Mouse (Mus musculus) limb, embryonic 14.5 days (tissue): ENCODE measurements around the gene Apoh. TPM values are rescaled to one million over a fixed set of nuclear protein-coding genes. Genes with fewer than 3 reads are reported as not detected.

ENCODE experiments used
- ATAC-seq: fragments of 200-750 bp; cut with Nextera tagmentation; 2 replicates; pipeline ENCODE4 v1.8.0; 2017; ENCODE audit warnings: low read depth, moderate number of reproducible peaks, moderate TSS enrichment; ENCODE audit not compliant: low FRiP score
- DNase-seq: peaks from one replicate; pipeline ENCODE4 v3.0.0-alpha.2; 2015; ENCODE audit warnings: low spot score
- H3K27ac ChIP-seq: fragments of 300-500 bp; sonication (generic); replicated peaks from 2 replicates; pipeline ENCODE4 v1.5.1; 2014; ENCODE audit warnings: low read depth, mild to moderate bottlenecking, low read length, moderate library complexity, mixed read lengths
- H3K27me3 ChIP-seq: fragments of 300-500 bp; sonication (generic); 2 replicates; pipeline ENCODE4 v1.6.1; 2014; ENCODE audit warnings: low read length, mixed read lengths; ENCODE audit not compliant: control insufficient read depth, insufficient read depth
- H3K36me3 ChIP-seq: fragments of 300-500 bp; sonication (generic); 2 replicates; pipeline ENCODE4 v1.6.1; 2014; ENCODE audit warnings: mild to moderate bottlenecking, low read length, moderate library complexity, mixed read lengths; ENCODE audit not compliant: control insufficient read depth, insufficient read depth
- H3K4me1 ChIP-seq: fragments of 300-500 bp; sonication (generic); 2 replicates; pipeline ENCODE4 v1.6.1; 2014; ENCODE audit warnings: antibody characterized with exemption, low read length, mixed read lengths; ENCODE audit not compliant: control insufficient read depth, insufficient read depth
- H3K4me2 ChIP-seq: fragments of 300-500 bp; sonication (generic); replicated peaks from 2 replicates; pipeline ENCODE4 v1.6.1; 2014; ENCODE audit warnings: low read depth, mild to moderate bottlenecking, low read length, moderate library complexity; ENCODE audit not compliant: severe bottlenecking
- H3K4me3 ChIP-seq: fragments of 300-500 bp; sonication (generic); replicated peaks from 2 replicates; pipeline ENCODE4 v1.5.1; 2014; ENCODE audit warnings: low read length
- H3K9ac ChIP-seq: fragments of 300-500 bp; sonication (generic); 2 replicates; pipeline ENCODE4 v1.6.1; 2014; ENCODE audit warnings: mild to moderate bottlenecking, low read depth, low read length, moderate library complexity; ENCODE audit not compliant: severe bottlenecking
- H3K9me3 ChIP-seq: fragments of 300-500 bp; sonication (generic); 2 replicates; pipeline ENCODE4 v1.6.1; 2016; ENCODE audit warnings: low read length; ENCODE audit not compliant: control insufficient read depth
- POLR2A ChIP-seq: fragments of 200-500 bp; IDR thresholded peaks from 2 replicates; pipeline ENCODE4 v1.8.0; 2012; ENCODE audit warnings: inconsistent platforms, mild to moderate bottlenecking, moderate library complexity, borderline replicate concordance; ENCODE audit not compliant: insufficient read depth, insufficient read length; ENCODE audit errors: extremely low read depth
- WGBS: fragments of 180-500 bp; shearing (Covaris S2); extraction: QIAGEN DNeasy Blood & Tissue Kit; methylation state at CpG from one replicate; pipeline ENCODE4 v1.1.7; 2014; 5-methylcytosine and 5-hydroxymethylcytosine counted together
- polyA plus RNA-seq, 2 experiments: library from polyadenylated mRNA; depleted of rRNA in 1 of 2; stranded (reverse) in 1 of 2; unstranded in 1 of 2; fragments of >200 nt; fragmentation: Nextera tagmentation in 1 of 2; extraction: Ambion mirVana in 1 of 2; gene quantifications; 2 replicates each; pipeline versions ENCODE4 v1.2.1 to v1.2.3; 2012 to 2014

The Apoh gene
- polyA plus RNA-seq, 2 experiments: 0.35 TPM; not detected in 1

DNA sequence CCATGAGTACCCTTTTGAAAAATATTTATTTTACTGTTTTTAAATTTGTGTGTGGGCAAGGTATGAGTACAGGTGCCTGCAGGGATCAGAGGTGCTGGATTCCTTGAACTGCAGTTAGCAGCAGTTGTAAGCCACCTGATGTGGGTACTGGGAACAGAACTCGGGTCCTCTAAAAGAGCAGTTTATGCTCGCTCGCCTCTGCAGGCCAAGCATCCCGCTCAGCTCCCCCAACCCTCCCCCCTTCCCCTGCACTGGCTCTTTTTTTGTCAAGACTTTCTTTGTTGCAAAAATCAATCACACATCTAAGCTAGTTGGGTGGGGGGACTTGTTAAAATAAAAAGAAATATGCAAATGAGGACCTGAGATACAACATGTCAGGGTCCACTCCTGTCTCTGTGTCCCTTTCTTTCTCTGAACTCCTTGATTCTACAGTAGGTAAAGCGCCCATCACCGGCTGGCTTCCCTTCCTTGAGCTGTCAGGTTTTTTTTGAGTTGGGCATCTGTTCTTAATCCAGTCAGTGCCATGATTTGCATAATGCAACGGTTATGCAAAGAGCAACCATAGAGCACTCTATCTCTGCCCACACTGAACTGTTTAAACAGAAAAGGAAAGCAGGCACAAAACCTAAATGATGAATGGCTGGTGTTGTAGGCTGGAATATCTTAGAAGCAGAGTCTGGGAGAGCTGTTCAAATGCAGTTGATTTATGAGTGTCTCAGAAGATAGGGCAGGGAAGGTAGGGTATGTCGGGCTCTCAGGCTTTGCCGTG lies 66.9 kb downstream of the Apoh start:
- ATAC-seq (no peak), DNase-seq (no peak)
- no peaks in the 10 kb centered on the region for H3K27me3 ChIP-seq
- no peaks in the 10 kb centered on the region for H3K9me3 ChIP-seq
- H3K4me2 ChIP-seq: no peak overlapping the region
- 70% methylated on average over 7 of the region's 9 CpGs for WGBS
- H3K4me1 ChIP-seq: no peaks in the 10 kb centered on the region
- no peak for TF ChIP-seq POLR2A
- H3K36me3 ChIP-seq: no peaks in the 10 kb centered on the region
- H3K4me3 ChIP-seq: no peak overlapping the region
- H3K9ac ChIP-seq: no peak overlapping the region
- H3K27ac ChIP-seq: no peak overlapping the region

DNA sequence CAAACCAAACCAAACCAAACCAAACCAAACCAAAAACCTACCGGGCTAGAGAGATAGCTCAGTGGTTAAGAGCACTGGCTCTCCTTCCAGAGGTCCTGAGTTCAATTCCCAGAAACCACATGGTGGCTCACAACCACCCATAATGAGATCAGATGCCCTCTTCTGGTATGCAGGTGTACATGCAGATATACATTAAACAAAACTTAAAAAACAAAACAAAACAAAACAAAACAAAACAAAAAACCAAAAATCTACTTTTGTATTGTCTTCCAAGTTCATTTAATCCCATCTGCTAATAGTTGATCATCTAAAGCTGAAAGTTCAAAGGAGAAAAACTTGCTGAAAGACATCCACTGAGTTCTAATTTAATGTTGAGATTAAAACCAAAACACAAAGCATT lies 73.2 kb downstream of the Apoh start:
- Histone ChIP-seq H3K4me2 (no peak overlapping the region), H3K27me3 (no peaks in the 10 kb centered on the region), H3K27ac (no peak overlapping the region), H3K9ac (no peak overlapping the region), H3K4me1 (peaks cover 3% of the 10 kb centered on the region; the same call in 1 of the 2 replicates), H3K36me3 (no peaks in the 10 kb centered on the region), H3K4me3 (no peak overlapping the region), H3K9me3 (no peaks in the 10 kb centered on the region)
- DNase-seq: no peak
- no peak for ATAC-seq
- WGBS: 91% methylated on average over 1 of the region's 1 CpGs
- no peak for TF ChIP-seq POLR2A

DNA sequence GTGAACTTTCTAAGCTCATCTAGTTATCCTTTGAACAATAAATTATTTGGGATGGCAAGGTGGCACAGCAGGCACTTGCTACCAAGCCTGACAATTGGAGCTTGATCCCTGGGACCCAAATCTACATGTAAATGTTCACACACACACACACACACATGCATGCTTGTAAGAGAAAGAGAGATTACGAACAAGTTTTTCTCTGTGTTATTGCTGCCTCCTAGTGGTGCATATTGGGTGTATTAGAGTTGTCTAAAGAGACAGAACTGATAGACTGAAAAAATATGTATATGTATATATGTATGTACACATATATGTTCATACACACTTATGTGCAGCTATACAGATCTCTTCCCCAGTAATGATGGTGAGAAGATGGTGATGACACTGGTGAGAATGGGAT lies 75.4 kb downstream of the Apoh start:
- Histone ChIP-seq H3K9me3 (no peaks in the 10 kb centered on the region), H3K27me3 (no peaks in the 10 kb centered on the region), H3K36me3 (no peaks in the 10 kb centered on the region), H3K27ac (no peak overlapping the region), H3K9ac (no peak overlapping the region), H3K4me2 (no peak overlapping the region), H3K4me1 (peaks cover 3% of the 10 kb centered on the region; the same call in 1 of the 2 replicates), H3K4me3 (no peak overlapping the region)
- DNase-seq (peak; percentile 80), ATAC-seq (no peak)
- WGBS: 38% methylated on average over 1 of the region's 1 CpGs
- no peak for TF ChIP-seq POLR2A

DNA sequence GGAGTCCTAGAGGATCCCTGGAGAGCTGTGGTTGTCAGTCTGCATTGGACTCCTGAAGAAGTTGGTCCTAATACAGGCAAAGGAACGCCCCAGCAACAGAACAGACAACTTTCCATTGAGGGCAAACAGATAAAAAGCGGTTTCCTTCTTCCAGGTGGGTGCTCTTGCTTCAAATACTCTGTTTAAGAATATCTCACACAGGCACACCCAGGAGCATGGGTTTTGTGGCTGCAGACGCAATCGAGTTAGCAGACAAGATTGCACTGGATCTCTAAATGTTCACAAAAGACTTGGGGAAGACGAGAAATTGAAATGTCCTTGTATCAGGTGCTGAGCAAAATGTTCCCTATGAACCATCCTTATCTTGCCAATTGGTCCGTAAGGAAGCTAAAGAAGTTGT lies 76.1 kb downstream of the Apoh start:
- no peak for ATAC-seq
- no peak overlapping the region for H3K4me3 ChIP-seq
- 89% methylated on average over 6 of the region's 6 CpGs for WGBS
- H3K27me3 ChIP-seq: no peaks in the 10 kb centered on the region
- no peaks in the 10 kb centered on the region for H3K9me3 ChIP-seq
- no peak for DNase-seq
- no peak overlapping the region for H3K9ac ChIP-seq
- H3K36me3 ChIP-seq: no peaks in the 10 kb centered on the region
- H3K4me1 ChIP-seq: peaks cover 5% of the 10 kb centered on the region; the same call in 1 of the 2 replicates
- H3K27ac ChIP-seq: no peak overlapping the region
- no peak for TF ChIP-seq POLR2A
- H3K4me2 ChIP-seq: no peak overlapping the region

DNA sequence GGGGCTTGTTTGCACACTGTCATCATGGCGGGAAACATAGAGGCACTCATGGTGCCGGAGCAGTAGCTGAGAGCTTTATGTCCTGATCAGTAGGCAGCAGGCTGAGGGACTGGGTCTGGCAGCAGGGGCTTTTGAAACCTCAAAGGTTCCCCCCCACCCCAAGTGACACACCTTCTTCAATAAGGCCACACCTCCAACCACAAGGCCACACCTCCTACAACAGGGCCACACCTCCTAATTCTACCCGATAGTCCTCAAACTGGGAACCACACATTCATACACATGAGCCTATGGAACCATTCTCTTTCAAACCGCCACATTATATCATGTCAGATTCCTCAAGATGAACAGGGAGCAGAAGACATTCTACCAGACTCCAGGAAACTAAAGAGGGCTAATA lies 77.6 kb downstream of the Apoh start:
- Histone ChIP-seq H3K9ac (no peak overlapping the region), H3K27ac (no peak overlapping the region), H3K9me3 (no peaks in the 10 kb centered on the region), H3K4me1 (peaks cover 5% of the 10 kb centered on the region; the same call in 1 of the 2 replicates), H3K36me3 (no peaks in the 10 kb centered on the region), H3K4me2 (no peak overlapping the region), H3K4me3 (no peak overlapping the region), H3K27me3 (no peaks in the 10 kb centered on the region)
- ATAC-seq (no peak), DNase-seq (no peak)
- no peak for TF ChIP-seq POLR2A
- WGBS: 69% methylated on average over 4 of the region's 4 CpGs
